Mouse (Mus musculus): ENCODE data around the gene Il12rb1. TPM values are rescaled to one million over a fixed set of nuclear protein-coding genes. Genes with fewer than 3 reads are reported as not detected.

The Il12rb1 gene
- polyA plus RNA-seq, 1 experiment: 0.20 TPM

DNA sequence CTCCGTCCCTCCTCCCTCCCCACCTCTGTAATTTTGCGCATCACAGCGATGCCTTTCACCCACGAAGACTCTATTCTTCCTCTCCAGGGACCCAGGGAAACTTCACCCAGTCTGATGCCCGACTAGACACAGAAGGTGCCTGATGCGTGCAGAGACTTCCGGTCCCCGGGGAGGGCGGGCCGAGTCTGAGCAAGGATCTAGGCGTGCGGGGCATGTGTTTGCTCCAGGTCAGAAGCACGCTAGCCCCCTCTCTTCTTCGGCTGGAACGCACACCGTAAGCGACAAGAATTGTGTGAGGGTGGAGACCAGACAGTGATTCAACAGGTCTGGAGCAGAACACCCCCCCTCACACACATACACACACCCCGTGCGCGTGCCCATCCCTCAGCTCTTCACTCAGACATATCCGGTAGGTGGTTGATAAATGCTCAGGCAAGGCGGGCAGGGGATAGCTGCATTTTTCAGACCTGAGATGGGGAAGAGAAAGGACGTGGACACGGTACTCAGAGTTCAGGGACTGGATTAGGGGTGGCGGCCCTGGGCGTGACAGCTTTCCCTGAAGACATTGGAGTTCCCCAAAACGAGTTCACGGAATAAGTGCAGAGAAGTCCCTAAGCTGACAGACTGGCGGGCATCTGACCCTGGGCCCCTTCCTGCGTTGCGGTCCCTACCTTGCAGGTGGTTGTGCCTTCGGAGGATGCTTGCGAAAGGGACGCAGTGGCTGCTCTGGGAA lies 42.2 kb upstream of the Il12rb1 start:
- TF ChIP-seq CTCF (IDR thresholded peaks at IDR 0.05; ENCODE audit: low read depth, low read length) (no peak; the same call in 1 of the 2 replicates), POLR2A (IDR thresholded peaks at IDR 0.05; ENCODE audit: borderline replicate concordance, low read depth, low read length) (no peak)
- H3K27ac ChIP-seq (ENCODE audit: insufficient read depth, low read depth, low read length): peak overlapping the region; percentile 76
- peak overlapping the region; percentile 67 for H3K4me3 ChIP-seq (ENCODE audit: insufficient read depth, low read length)
- H3K4me1 ChIP-seq (ENCODE audit: control insufficient read depth, insufficient read depth, low read length): peaks cover 42% of the 10 kb centered on the region

GRCm38 (mm10) chr8:70766571-70767440 lies 41.4 kb upstream of the Il12rb1 start:
- Histone ChIP-seq H3K27ac (ENCODE audit: insufficient read depth, low read depth, low read length) (peak overlapping the region; percentile 76), H3K4me1 (ENCODE audit: control insufficient read depth, insufficient read depth, low read length) (peaks cover 35% of the 10 kb centered on the region), H3K4me3 (ENCODE audit: insufficient read depth, low read length) (peak overlapping the region; percentile 67)
- peak; percentile 58; the same call in 1 of the 2 replicates for TF ChIP-seq POLR2A (IDR thresholded peaks at IDR 0.05; ENCODE audit: borderline replicate concordance, low read depth, low read length)
- no peak for TF ChIP-seq CTCF (IDR thresholded peaks at IDR 0.05; ENCODE audit: low read depth, low read length)

DNA sequence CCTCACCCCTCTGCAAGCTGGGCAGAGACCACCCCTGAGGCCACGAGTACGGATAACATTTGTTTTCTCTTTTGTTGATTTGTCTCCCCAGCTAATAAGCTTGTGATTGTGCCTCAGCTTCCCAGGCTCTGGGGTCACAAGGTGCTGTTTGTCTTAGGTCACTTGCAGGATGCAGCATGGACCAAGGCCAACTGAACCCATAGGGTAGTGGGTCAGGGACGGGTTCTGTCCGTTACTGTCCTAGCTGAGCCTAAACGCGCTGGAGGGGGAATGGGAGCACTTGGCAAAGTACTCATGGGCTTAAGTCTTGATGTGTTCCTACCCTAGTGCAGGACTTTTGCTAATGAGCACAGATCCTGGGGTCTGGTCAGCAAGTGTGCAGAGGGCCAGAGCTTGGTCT lies 40.7 kb upstream of the Il12rb1 start:
- TF ChIP-seq POLR2A (IDR thresholded peaks at IDR 0.05; ENCODE audit: borderline replicate concordance, low read depth, low read length): no peak
- TF ChIP-seq CTCF (IDR thresholded peaks at IDR 0.05; ENCODE audit: low read depth, low read length): no peak
- Histone ChIP-seq H3K4me3 (ENCODE audit: insufficient read depth, low read length) (no peak overlapping the region), H3K4me1 (ENCODE audit: control insufficient read depth, insufficient read depth, low read length) (peaks cover 28% of the 10 kb centered on the region), H3K27ac (ENCODE audit: insufficient read depth, low read depth, low read length) (peak overlapping the region; percentile 76)

GRCm38 (mm10) chr8:70768231-70768776 lies 39.9 kb upstream of the Il12rb1 start:
- H3K27ac ChIP-seq (ENCODE audit: insufficient read depth, low read depth, low read length): peak overlapping the region; percentile 76
- no peak overlapping the region for H3K4me3 ChIP-seq (ENCODE audit: insufficient read depth, low read length)
- H3K4me1 ChIP-seq (ENCODE audit: control insufficient read depth, insufficient read depth, low read length): peaks cover 27% of the 10 kb centered on the region

GRCm38 (mm10) chr8:70768956-70769355 lies 39.3 kb upstream of the Il12rb1 start:
- Histone ChIP-seq H3K4me1 (ENCODE audit: control insufficient read depth, insufficient read depth, low read length) (peaks cover 27% of the 10 kb centered on the region), H3K27ac (ENCODE audit: insufficient read depth, low read depth, low read length) (peak overlapping the region; percentile 50), H3K4me3 (ENCODE audit: insufficient read depth, low read length) (no peak overlapping the region)
- TF ChIP-seq CTCF (IDR thresholded peaks at IDR 0.05; ENCODE audit: low read depth, low read length): no peak

More at GRCm38 (mm10) chr8:70768231-70768776, 39.9 kb upstream of the Il12rb1 start:
- TF ChIP-seq POLR2A (IDR thresholded peaks at IDR 0.05; ENCODE audit: borderline replicate concordance, low read depth, low read length): no peak
- TF ChIP-seq CTCF (IDR thresholded peaks at IDR 0.05; ENCODE audit: low read depth, low read length): no peak

- H3K27ac ChIP-seq (ENCODE audit: insufficient read depth, low read depth, low read length): peak overlapping the region; percentile 50
- H3K4me3 ChIP-seq (ENCODE audit: insufficient read depth, low read length): no peak overlapping the region
- peaks cover 27% of the 10 kb centered on the region for H3K4me1 ChIP-seq (ENCODE audit: control insufficient read depth, insufficient read depth, low read length)
- no peak for TF ChIP-seq POLR2A (IDR thresholded peaks at IDR 0.05; ENCODE audit: borderline replicate concordance, low read depth, low read length)
- TF ChIP-seq CTCF (IDR thresholded peaks at IDR 0.05; ENCODE audit: low read depth, low read length): peak; percentile 93
These were observed 38.9 kb upstream of the Il12rb1 start for GRCm38 (mm10) chr8:70769359-70769758.

GRCm38 (mm10) chr8:70769858-70770257 lies 38.4 kb upstream of the Il12rb1 start:
- H3K27ac ChIP-seq (ENCODE audit: insufficient read depth, low read depth, low read length): no peak overlapping the region
- TF ChIP-seq CTCF (IDR thresholded peaks at IDR 0.05; ENCODE audit: low read depth, low read length) (no peak), POLR2A (IDR thresholded peaks at IDR 0.05; ENCODE audit: borderline replicate concordance, low read depth, low read length) (no peak)
- H3K4me1 ChIP-seq (ENCODE audit: control insufficient read depth, insufficient read depth, low read length): peaks cover 23% of the 10 kb centered on the region
- H3K4me3 ChIP-seq (ENCODE audit: insufficient read depth, low read length): no peak overlapping the region

DNA sequence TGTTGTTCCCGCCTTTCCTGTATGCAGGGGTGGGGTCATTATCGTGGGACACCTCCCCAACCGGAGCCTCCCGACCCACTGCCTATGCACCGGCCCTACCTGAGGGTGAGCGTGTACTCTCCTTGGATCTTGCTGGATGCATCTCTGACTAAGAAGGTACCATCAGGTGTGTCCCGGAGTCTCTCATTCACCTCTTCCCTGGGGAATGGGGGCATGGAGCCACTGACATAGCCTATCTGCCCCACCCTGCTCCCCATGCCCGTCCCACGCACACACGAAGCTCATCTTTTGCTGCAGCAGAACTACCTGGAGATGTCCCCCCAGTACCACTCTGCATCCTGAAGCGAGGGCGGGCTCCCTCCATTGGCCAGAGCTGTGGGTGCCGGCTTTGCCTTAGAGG lies 37.5 kb upstream of the Il12rb1 start:
- no peak overlapping the region for H3K4me3 ChIP-seq (ENCODE audit: insufficient read depth, low read length)
- no peak overlapping the region for H3K27ac ChIP-seq (ENCODE audit: insufficient read depth, low read depth, low read length)
- TF ChIP-seq POLR2A (IDR thresholded peaks at IDR 0.05; ENCODE audit: borderline replicate concordance, low read depth, low read length) (no peak), CTCF (IDR thresholded peaks at IDR 0.05; ENCODE audit: low read depth, low read length) (no peak)
- H3K4me1 ChIP-seq (ENCODE audit: control insufficient read depth, insufficient read depth, low read length): peaks cover 29% of the 10 kb centered on the region

DNA sequence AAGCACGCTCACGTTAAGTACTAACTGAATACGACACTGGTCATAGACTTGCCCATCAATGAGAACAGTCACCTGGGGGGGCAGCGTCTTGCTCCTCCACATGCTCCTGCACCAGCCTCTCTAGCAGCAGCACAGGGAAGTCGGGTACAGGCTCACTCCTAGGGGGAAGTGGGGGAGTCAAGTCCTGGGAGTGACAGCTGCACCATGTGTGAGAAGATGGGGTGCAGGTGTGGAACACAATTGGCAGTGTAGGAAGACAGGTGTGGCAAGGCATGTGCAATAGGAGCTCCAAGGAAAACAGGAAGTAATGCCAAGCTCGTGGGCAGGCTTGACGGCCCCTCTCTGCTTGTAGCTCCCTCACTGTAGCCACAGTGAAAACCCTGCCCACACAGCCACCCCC lies 37.0 kb upstream of the Il12rb1 start:
- Histone ChIP-seq H3K4me1 (ENCODE audit: control insufficient read depth, insufficient read depth, low read length) (peaks cover 30% of the 10 kb centered on the region), H3K4me3 (ENCODE audit: insufficient read depth, low read length) (no peak overlapping the region), H3K27ac (ENCODE audit: insufficient read depth, low read depth, low read length) (no peak overlapping the region)
- TF ChIP-seq POLR2A (IDR thresholded peaks at IDR 0.05; ENCODE audit: borderline replicate concordance, low read depth, low read length) (no peak), CTCF (IDR thresholded peaks at IDR 0.05; ENCODE audit: low read depth, low read length) (no peak)
